Mouse (Mus musculus) forelimb bud, embryonic 11.5 days (tissue): ENCODE measurements at regions not wholly inside any gene's neighbourhood (a gene's known extent, or its start where the extent isn't known, plus 50 kb on each side); places are given as distances from the start of the nearest gene placed in this dataset.

Experiments
- DNase-seq: peaks from one replicate; pipeline ENCODE4 v3.0.0-alpha.2; 2012; ENCODE audit warnings: low read depth, low spot score

DNA sequence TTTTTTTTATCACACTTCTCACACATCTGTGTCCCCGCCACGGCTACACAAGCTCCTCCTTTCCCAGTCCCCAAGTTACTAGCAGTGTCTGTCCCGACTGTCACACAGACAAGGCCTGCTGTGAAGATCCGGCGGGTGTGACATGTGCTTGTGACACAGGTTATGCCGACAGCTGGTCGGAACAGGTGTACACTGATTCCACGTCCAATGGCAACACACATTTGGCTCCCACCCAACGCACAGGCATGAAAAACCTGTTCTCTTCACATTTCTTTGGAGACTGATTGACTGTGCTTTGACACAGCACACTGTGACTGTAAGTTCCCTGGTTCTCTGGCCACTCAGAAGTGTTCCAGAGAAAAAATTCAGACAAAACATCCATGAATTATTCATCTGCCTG lies 281.4 kb downstream of the En1 start:
- DNase-seq = no peak

DNA sequence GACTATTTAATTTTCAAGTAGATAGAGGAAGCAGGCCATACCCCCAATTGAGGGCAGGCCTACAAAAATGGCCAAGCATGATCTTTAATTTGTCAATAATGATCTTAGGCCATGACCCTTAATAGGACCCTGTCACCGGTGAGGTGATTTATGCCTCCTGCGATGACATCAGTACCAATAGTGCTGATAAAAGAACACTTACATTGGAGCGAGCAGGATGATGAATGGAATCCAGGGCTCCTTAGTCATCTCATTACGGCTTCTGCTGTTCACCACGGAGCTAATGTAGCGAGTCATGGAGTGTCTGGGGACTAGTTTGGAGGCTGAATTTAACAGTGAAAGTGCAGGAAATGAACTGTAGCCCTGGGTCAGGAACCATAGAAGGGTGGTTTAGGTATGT lies 308.6 kb downstream of the En1 start:
- DNase-seq = peak; percentile 16

DNA sequence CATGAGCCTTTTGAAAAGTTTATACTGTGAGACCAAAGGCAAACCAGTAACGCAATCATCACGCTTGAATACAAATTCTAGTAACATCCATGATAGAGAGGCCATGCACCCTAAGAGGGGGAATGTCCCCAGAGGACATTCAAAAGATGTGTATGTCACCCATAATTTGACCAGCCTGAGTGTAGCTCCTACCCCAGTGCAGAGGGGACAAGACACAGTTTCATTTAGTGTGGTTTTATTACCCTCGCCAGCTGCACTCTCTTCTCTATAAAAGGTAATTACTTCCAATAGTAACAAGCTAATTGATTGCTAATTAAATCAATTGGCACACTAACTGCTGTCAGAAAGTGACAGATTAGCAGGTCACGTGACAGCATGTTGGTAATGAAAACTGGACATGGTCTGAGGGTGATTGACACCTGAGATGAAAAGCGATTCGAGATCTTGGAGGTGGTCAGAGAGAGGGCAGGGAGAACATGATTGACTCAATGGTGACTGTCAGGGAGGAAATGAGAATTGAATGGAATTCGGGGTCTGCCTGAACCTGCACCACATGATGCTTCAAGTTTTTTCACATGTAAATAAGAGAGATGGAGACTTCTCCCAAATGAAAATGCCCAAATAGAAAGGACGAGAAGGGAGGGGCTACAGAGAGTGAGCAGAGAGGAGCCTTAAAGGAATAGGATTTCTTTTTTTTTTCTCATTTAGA lies 309.9 kb downstream of the En1 start:
- DNase-seq = no peak

DNA sequence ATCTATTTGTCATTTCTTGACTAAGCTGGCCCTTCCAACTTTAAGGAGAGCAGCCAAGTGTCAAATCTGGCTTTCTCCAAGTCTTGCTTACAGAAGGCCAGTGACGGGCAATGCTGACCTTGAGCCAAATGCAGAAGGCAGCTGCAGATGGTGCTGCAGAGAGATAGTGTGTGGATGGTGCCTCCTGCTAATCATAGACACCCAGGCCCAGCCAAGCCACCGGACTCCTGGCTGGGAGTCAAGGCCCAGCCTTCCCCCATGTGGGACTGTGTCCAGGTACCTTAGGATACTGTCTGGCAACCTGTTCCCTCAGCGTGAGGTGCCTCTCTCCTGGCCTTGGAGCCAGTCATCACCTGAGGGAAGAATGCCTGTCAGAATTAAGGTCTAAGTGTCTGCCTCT lies 319.3 kb downstream of the En1 start:
- no peak for DNase-seq

DNA sequence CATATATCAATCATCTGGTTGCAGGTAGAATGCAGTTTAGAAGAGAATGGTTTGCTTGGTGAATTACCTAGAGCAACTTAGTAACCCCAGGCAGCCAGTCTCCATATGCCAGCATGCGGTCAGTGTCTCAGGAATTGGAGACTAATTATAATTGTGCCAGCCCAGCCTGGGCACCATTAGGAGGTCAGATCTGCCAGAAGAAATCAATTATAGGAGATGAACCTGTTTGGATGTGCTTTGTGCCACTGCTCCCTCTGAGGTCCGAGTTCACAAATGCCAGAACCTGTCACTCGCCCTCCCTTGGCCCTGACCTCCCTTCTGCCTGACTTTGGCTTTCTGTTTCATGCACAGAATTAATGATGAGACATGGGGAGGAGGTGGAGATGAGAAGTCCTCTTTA lies 323.1 kb downstream of the En1 start:
- no peak for DNase-seq

DNA sequence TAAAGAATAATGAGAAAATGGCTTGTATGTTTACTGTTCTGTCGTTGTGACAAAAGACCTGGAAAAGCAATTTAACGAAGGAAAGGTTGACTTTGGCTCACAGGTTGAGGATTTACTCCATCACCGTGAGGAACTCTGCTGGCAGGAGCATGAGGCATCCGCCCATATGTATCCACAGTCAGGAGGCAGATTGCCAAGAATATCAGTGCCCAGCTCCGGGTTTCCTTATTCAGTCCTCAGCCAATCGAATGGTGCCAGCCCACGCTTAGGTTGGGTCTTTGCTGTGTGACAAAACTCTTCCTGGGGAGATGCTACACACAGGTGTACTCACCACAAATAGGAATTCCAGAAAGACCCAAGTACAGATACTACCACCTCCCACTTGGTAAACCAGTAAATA lies 327.9 kb downstream of the En1 start:
- DNase-seq = no peak

DNA sequence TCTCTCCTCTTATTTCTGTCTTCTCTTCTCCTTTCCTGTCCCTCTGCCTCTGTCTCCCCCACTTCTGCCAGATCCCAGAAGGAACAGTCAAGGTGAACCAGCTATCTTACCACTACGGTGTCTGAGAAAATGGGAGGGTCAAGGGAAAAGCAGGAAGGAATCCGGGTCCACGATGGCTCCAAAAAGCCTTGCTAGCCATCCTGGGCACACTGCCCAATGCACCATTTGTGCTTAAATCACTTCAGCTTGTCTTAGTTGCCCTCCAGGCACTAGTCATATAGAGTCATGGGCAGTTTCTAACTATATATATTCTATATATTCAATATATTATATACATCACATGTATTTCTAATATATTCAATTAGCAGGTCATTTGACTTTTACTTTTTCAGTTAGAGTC lies 333.1 kb downstream of the En1 start:
- DNase-seq = no peak

DNA sequence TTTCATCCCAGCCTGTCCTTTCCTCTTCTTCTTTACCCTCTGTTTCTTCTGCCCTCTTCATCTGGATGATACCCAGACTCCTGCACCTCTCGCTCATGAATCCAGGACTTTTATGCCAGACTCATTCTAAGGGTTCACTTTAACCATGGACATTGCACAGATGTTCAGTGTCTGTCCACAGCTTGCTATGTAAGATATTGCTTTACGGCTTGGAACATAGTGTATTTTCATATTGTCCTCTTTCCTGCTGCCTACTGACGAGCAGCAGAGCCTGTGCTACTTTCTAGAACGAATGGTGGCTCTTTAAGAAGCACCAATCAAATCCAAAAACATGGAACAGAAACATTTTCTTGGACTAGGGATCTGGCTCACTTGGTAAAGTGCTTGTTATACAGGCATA lies 341.5 kb downstream of the En1 start:
- DNase-seq = no peak

DNA sequence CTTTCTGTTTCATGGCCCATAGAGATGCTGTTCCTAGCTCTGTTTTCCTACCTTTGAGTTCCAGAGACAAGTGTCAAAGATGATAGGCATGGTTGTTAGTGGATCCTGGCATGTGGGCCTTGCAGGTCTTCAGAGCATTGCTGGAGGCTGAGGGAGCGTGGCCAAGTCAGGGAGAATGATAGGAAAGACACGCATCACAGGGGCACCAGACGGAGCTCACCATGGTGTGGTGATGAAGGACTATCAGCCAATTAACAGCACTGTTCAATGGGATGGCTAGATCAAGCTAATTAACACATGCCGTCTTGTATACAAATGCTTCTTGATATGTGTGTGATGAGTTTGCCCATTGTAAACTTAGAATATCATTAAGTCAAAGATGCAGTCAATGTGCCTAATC lies 344.1 kb downstream of the En1 start:
- no peak for DNase-seq

DNA sequence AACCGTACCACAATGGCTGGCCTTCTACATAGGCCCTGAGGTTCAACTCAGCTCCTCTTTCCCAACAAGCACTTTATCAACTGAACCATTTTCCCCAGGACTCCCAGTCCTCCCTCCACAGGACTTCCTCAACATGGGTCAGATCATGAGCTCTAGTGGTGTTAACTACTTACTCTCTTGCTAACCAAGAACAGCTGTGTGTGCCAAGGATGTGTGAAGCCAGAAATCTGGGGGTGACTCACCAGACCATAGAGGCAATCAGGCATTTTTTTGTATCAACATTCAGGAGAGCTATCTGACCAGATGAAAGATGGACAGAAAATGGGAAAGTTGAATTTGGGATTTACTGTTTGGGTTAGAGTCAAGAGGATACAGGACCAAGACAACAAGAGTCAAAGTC lies 359.0 kb downstream of the En1 start:
- DNase-seq = no peak

DNA sequence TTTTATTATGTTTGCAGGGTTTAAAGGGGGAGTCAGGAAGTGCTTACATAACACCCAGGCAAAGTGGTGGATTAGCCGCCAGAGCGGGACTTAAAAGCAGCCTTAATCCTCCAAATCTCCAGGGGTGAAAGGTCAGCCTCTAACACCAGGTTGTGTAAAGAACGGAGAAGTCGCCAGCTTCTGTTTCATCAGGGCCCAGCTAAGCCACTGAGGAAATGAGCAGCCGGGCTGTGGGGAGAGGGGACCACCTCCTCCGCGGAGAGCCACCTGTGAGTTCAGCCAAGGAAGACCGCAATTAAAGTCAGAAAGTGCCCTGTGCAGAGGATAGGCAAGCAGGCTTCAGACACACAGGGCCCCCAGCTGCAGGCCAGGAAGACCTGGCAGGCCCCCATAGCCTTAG lies 359.8 kb downstream of the En1 start:
- DNase-seq = peak; percentile 54

DNA sequence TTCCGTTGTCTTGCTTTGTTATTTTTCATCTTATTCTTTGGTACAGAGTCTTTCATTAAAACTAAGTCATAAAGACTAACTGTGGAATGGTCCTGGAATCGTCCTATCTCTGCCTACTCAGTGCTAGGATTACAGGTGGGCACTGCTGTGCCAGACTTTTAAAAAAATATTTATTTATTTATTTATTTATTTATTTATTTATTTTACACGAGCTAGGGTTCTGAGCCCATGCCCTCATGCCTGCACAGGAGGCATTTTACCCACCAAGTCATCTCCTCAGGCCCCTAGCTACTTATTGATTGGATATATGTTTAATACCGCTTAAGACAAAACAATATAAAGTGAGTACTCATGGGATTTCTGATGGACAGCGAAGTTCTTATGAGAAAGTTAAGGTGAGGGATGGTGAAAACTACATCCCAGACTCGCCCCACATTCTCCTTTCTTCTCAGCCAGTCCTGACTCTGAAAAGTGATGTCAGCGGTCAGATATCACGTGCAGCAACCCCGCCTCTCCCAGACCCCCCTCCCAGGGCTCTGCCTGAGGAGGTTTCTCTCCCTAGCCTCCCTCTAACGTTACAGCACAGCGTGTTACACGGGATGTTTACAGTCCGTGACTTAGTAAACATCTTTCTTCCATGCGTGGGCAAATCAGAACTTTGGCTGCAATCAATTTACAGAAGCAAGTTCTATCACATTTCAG lies 361.4 kb downstream of the En1 start:
- peak; percentile 19 for DNase-seq

DNA sequence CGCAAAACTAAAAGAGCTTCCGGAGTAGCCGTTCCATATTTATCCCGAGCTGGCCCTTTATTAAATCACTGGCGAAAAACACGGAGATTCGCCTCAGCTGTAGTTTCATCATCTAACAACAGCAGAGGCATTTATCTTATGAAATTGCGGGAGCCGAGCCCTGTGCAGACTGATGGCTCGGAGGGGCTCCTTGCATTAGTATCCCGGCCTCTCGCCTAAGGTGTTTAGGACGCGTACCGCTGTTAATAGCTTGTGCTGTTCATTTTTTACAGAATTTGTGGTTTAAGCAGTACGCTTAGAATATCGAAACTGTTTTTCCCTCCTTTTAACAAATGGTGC lies 361.9 kb downstream of the En1 start:
- DNase-seq = no peak

DNA sequence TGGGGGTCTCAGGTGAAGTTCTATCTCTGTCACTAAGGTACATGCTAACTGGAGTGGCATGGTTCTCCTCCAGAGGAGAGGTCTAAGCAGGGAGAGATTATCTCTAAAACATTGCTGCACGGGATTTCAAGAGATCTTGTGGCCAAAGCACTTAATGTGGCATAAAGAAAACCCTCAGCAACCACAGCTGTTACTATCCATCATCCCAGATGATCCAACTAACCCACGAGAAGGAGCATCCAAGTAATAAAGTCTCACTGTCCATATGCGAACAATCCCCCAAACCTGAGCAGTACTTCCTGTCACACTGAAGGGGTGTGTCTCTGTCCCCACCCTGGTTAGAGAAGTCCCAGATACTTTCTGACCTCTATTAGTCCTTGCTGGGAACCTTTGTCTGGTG lies 363.9 kb downstream of the En1 start:
- DNase-seq = no peak

DNA sequence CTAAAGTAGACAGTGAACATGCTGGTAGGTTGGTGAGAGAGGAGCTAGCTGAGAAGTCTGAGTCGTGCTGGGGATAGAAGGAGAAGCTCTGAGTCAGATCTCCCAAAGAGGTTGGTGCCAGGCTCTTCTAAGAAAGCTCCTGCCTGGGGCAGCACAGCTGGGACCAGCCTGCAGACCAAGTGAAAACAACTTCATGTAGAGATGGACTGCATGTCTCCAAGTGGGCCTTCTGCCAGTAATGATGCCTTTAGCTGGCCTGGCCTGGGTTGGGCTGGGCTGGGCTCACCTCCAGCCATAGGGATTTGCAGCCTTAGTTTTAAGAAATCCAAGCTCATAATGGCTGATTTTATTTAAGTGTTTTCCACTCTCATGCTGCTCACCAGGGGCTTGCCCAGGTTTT lies 357.7 kb downstream of the Insig2 start:
- no peak for DNase-seq

DNA sequence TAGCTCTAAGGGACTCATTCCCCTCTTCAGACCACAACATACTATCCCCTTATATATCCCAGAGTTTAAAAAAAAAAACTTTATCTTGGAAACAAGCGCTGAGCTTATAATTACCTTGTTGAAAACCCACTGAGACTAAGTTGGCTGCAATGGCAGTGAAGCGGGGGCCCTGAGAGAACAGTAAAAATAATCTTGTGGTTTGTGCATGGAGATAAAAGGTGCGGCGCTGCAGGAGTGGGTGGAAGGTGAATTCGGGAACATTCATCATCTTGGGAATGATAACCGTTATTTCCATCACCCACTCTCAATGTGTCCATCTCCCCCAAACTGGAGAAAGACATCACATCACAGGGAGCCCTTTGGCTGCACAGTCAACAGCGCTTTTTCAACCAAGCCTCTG lies 327.9 kb downstream of the Insig2 start:
- no peak for DNase-seq

DNA sequence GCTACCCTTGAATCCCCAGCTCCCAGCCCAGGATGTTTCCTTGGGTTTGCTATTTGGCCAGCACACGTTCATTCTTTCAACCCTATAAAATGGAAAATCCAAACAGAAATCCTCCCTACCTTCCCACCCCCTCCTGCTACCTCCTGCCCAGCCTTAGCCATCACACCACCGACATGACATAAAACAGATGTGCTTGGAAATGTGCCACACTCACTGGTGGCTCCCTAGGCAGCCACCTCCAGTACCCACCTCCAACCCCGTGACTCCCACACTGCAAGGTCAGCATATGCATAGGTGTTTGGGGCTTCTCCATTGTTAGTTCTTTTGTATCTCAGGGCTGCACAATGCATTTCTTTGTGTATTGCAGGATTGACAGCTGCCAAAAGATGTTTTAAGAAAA lies 327.2 kb downstream of the Insig2 start:
- DNase-seq = peak; percentile 19

DNA sequence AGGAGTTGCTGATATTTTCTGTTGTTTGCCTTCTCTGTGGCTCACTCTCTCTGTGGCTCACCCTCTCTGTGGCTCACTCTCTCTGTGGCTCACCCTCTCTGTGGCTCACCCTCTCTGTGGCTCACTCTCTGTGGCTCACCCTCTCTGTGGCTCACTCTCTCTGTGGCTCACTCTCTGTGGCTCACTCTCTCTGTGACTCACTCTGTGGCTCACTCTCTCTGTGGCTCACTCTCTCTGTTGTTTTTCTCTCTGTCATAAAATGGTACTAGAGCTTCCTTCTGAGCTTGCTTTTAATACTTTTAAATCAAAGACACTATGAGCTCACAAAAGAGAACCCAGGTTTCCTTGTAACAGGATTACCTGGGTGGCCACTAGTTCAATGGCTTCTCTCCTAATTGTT lies 320.3 kb downstream of the Insig2 start:
- DNase-seq = no peak

DNA sequence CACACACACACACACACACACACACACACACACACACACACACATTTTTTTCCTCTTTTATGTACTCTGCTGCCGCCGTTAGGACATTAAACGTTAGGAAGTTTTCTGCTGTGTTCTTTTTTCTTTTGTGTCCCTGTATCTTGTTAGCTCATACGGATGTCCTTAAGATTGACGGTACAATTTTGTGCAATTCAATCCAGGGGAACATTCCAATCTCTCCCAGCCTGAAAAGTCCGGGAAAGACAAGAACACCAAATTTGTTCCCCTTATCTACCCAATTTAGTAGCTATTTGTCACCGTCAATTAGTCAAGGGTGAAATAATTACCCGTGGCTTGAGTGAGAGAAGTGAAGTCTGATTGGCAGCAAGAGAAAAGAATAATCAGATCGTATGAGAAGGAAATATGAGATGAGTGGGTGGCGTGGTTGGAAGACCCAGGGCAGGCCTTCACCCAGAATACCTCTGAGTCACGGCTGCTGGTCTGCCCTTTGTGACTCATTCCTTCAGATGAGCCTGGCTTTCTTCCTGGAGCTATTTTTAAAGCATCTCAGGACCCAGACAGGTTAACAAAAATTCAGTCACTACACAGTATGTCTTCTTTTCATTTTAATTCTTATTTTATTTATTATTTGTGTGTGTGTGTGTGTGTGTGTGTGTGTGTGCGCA lies 318.4 kb downstream of the Insig2 start:
- no peak for DNase-seq

DNA sequence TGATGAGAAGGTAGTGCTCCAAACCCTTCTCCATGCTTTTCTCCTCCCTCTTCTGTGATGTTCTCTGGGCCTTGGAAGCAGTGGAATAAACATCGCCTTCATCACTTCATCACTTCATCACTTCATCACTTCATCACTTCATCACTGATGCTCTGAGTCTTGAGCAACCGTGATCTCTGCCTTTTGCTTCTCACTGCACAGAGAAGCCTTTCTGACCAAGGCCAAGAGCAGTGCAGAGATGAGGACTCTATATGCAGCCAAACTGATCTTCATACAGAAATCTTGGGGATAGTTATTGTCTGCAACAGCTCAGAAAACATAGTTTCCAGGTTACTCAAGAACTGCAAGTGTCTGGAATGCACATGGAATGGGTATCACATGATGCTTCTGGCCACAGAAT lies 303.0 kb downstream of the Insig2 start:
- DNase-seq = no peak

DNA sequence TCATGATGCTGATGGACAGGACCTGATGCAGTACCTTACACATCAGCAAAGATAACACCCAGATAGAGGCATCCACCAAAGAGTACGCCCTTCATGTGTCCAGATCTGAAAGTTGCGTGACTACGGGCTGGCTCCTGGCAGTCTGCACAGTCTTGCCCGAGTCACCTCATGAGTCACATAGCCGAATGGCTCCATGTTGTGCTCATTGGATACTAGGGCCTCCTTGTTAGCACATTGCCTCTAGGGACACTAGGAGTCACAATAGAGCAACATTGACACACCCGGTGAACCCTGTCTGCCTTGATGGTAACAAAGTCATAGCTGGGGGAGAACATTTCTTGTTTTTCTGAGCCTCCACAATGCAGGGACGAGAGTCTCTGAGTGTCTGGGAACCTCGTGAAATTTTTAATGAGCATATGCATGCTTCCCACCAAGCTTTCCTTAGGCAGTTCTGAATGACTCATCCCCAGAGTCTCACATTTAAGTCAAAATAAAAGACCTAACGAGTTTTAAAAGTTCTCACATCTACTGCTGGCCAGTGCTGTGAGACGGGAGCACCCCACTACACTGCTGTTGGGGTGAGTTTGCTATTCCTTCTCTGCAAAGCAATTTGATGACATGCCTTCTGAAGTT lies 297.5 kb downstream of the Insig2 start:
- DNase-seq = no peak

DNA sequence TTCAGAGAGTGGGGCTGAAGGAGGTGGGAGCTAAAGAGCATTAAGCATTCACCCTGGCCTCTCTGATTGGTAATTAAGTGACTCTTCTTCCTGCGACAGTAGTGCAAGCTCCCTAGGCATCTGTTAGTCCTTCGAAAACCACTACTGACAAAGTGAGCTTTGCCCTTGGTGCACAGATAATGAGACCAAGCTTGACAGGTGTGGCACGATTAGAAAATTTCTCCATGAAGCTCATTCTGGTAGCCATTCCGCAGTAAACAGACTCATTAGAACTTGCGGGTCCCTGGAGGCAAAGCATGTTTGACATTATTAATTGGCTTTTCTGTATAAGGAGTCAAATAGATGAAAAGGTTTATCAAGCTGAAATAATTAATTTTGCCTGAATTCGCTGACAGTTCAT lies 285.8 kb downstream of the Insig2 start:
- no peak for DNase-seq

DNA sequence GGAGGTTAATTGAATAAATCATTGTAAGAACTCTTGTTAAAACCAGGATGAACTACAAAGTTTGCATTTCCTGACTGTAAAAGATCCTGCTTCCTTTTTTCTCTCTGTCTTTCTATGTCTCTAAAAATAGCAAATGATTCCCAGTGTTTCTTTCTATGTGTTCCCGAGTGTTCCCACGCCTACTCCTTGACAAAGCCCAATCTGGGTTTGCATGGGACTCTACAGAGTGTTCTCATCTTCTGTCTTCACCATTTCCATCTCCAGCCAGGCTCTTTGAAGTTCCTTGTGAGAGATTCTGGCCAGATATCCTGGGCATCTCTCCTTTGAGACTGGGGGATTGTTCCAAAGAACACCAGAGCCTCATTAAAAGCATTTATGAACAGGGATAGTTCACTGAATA lies 285.0 kb downstream of the Insig2 start:
- DNase-seq = no peak
